Mouse (Mus musculus) G1E (cell line): ENCODE measurements at regions not wholly inside any gene's neighbourhood (a gene's known extent, or its start where the extent isn't known, plus 50 kb on each side); places are given as distances from the start of the nearest gene placed in this dataset.

Source experiments
- CTCF ChIP-seq: IDR thresholded peaks from 2 replicates; pipeline ENCODE4 v1.5.1; 2012; ENCODE audit warnings: low read depth, low read length, inconsistent platforms, mixed read lengths
- GATA1 ChIP-seq: IDR thresholded peaks from 2 replicates; pipeline ENCODE4 v1.6.1; 2012; ENCODE audit warnings: borderline replicate concordance, low read length, inconsistent platforms, mixed read lengths
- GATA2 ChIP-seq: IDR thresholded peaks from 2 replicates; pipeline ENCODE4 v1.6.1; 2012; ENCODE audit warnings: low read depth, low read length, inconsistent platforms, borderline replicate concordance
- POLR2AphosphoS5 ChIP-seq: IDR thresholded peaks from 2 replicates; pipeline ENCODE4 v1.6.1; 2012; ENCODE audit warnings: low read depth, low read length, inconsistent platforms; ENCODE audit not compliant: insufficient replicate concordance
- TAL1 ChIP-seq: conservative IDR thresholded peaks from 2 replicates; pipeline ENCODE4 v1.6.1; 2012; ENCODE audit warnings: low read depth, low read length, inconsistent platforms, mixed read lengths

- TF ChIP-seq CTCF, result no peak
- TF ChIP-seq GATA1, result no peak
- no peak for TF ChIP-seq TAL1
- TF ChIP-seq POLR2AphosphoS5, result no peak
- TF ChIP-seq GATA2, result no peak
Observed at GRCm38 (mm10) chr19:60344911-60345310, 118.4 kb upstream of the Fam204a start.
